Mouse (Mus musculus): ENCODE measurements around the gene Dhx9.

GRCm38 (mm10) chr1:153493931-153494330 lies 6.5 kb upstream of the Dhx9 start:
- TF ChIP-seq CTCF (IDR thresholded peaks at IDR 0.05; ENCODE audit: low read depth): no peak
- no peak for TF ChIP-seq EP300 (IDR thresholded peaks at IDR 0.05; ENCODE audit: low read depth)

All from liver, embryonic 14.5 days (tissue).